Mouse (Mus musculus) heart, embryonic 10.5 days (tissue): ENCODE results near the gene Prlr. TPM values are rescaled to one million over a fixed set of nuclear protein-coding genes. Genes with fewer than 3 reads are reported as not detected.

Experiments used
- DNase-seq: peaks from one replicate; pipeline ENCODE4 v3.0.0-alpha.2; 2017; ENCODE audit warnings: low spot score
- H3K27ac ChIP-seq: fragments of 300-500 bp; sonication (generic); 2 replicates; pipeline ENCODE4 v1.5.1; 2016; ENCODE audit warnings: mild to moderate bottlenecking
- H3K27me3 ChIP-seq: fragments of 300-500 bp; sonication (generic); 2 replicates; pipeline ENCODE4 v1.6.1; 2016; ENCODE audit warnings: mild to moderate bottlenecking; ENCODE audit not compliant: poor library complexity, insufficient read depth, severe bottlenecking
- H3K36me3 ChIP-seq: fragments of 300-500 bp; sonication (generic); 2 replicates; pipeline ENCODE4 v1.6.1; 2016; ENCODE audit warnings: mild to moderate bottlenecking, moderate library complexity
- H3K4me1 ChIP-seq: fragments of 300-500 bp; sonication (generic); 2 replicates; pipeline ENCODE4 v1.6.1; 2016; ENCODE audit warnings: mild to moderate bottlenecking
- H3K4me3 ChIP-seq: fragments of 300-500 bp; sonication (generic); 2 replicates; pipeline ENCODE4 v1.5.1; 2016; ENCODE audit warnings: mild to moderate bottlenecking, moderate library complexity
- H3K9me3 ChIP-seq: fragments of 300-500 bp; sonication (generic); 2 replicates; pipeline ENCODE4 v1.6.1; 2016; ENCODE audit warnings: mild to moderate bottlenecking, moderate library complexity
- WGBS: fragments of 180-500 bp; shearing (Covaris S2); methylation state at CpG from one replicate; pipeline ENCODE4 v1.1.7; 2016; 5-methylcytosine and 5-hydroxymethylcytosine counted together
- polyA plus RNA-seq: library from polyadenylated mRNA; unstranded; fragments of >200 nt; fragmentation: Nextera tagmentation; extraction: Ambion mirVana; gene quantifications from 2 replicates; pipeline ENCODE4 v1.2.1, GENCODE M21; 2016

Prlr gene
- polyA plus RNA-seq, 1 experiment from 2014 or later, result 0.68 TPM

- Histone ChIP-seq H3K36me3 (no peaks in the 10 kb centered on the region), H3K9me3 (no peaks in the 10 kb centered on the region), H3K27me3 (no peaks in the 10 kb centered on the region), H3K27ac (no peak overlapping the region), H3K4me1 (no peaks in the 10 kb centered on the region), H3K4me3 (no peak overlapping the region)
- no peak for DNase-seq
- WGBS, result 63% methylated on average over 1 of the region's 1 CpGs
Observed at GRCm38 (mm10) chr15:10296570-10296969, 119.5 kb downstream of the Prlr start.

GRCm38 (mm10) chr15:10298058-10298457 is 121.0 kb downstream of the Prlr start:
- H3K36me3 ChIP-seq, result no peaks in the 10 kb centered on the region
- WGBS, result 77% methylated on average over 1 of the region's 1 CpGs
- H3K9me3 ChIP-seq, result no peaks in the 10 kb centered on the region
- no peaks in the 10 kb centered on the region for H3K27me3 ChIP-seq
- DNase-seq, result no peak
- no peak overlapping the region for H3K4me3 ChIP-seq
- H3K27ac ChIP-seq, result no peak overlapping the region
- no peaks in the 10 kb centered on the region for H3K4me1 ChIP-seq

GRCm38 (mm10) chr15:10299467-10299866 is 122.4 kb downstream of the Prlr start:
- Histone ChIP-seq H3K4me3 (no peak overlapping the region), H3K4me1 (no peaks in the 10 kb centered on the region), H3K27ac (no peak overlapping the region), H3K27me3 (no peaks in the 10 kb centered on the region), H3K9me3 (no peaks in the 10 kb centered on the region), H3K36me3 (no peaks in the 10 kb centered on the region)
- WGBS, result 74% methylated on average over 3 of the region's 3 CpGs
- DNase-seq, result no peak

- no peaks in the 10 kb centered on the region for H3K27me3 ChIP-seq
- WGBS, result 86% methylated on average over 1 of the region's 1 CpGs
- no peak for DNase-seq
Observed at GRCm38 (mm10) chr15:10306461-10306860, 129.4 kb downstream of the Prlr start.

GRCm38 (mm10) chr15:10311826-10312225 is 134.8 kb downstream of the Prlr start:
- 75% methylated on average over 5 of the region's 5 CpGs for WGBS
- H3K36me3 ChIP-seq, result no peaks in the 10 kb centered on the region
- DNase-seq, result no peak
- H3K27me3 ChIP-seq, result no peaks in the 10 kb centered on the region
- H3K4me3 ChIP-seq, result no peak overlapping the region
- H3K9me3 ChIP-seq, result no peaks in the 10 kb centered on the region
- H3K4me1 ChIP-seq, result no peaks in the 10 kb centered on the region
- H3K27ac ChIP-seq, result no peak overlapping the region

More at GRCm38 (mm10) chr15:10306461-10306860, 129.4 kb downstream of the Prlr start:
- Histone ChIP-seq H3K4me3 (no peak overlapping the region), H3K9me3 (no peaks in the 10 kb centered on the region), H3K27ac (no peak overlapping the region), H3K4me1 (no peaks in the 10 kb centered on the region), H3K36me3 (no peaks in the 10 kb centered on the region)

- DNase-seq, result no peak
- WGBS, result 50% methylated on average over 7 of the region's 7 CpGs
Observed at GRCm38 (mm10) chr15:10313522-10314455, 136.8 kb downstream of the Prlr start.

GRCm38 (mm10) chr15:10325080-10325479 is 148.0 kb downstream of the Prlr start, which contains the start of gene Gm21973:
Gene Gm21973, plus strand, starts transcription at chr15:10325380.
- 89% methylated on average over 2 of the region's 2 CpGs for WGBS
- H3K36me3 ChIP-seq, result no peaks in the 10 kb centered on the region
- no peak within 1 kb of the TSS for H3K4me3 ChIP-seq
- DNase-seq, result no peak
- no peaks in the 10 kb centered on the region for H3K9me3 ChIP-seq
- no peaks in the 10 kb centered on the region for H3K4me1 ChIP-seq
- H3K27me3 ChIP-seq, result no peaks in the 10 kb centered on the region
- no peak within 1 kb of the TSS for H3K27ac ChIP-seq

More at GRCm38 (mm10) chr15:10313522-10314455, 136.8 kb downstream of the Prlr start:
- H3K9me3 ChIP-seq, result no peaks in the 10 kb centered on the region
- no peak overlapping the region for H3K4me3 ChIP-seq
- no peak overlapping the region for H3K27ac ChIP-seq
- no peaks in the 10 kb centered on the region for H3K36me3 ChIP-seq
- no peaks in the 10 kb centered on the region for H3K27me3 ChIP-seq
- no peaks in the 10 kb centered on the region for H3K4me1 ChIP-seq

- Histone ChIP-seq H3K27ac (no peak overlapping the region), H3K36me3 (no peaks in the 10 kb centered on the region), H3K4me3 (no peak overlapping the region), H3K27me3 (no peaks in the 10 kb centered on the region), H3K9me3 (no peaks in the 10 kb centered on the region), H3K4me1 (no peaks in the 10 kb centered on the region)
- WGBS, result 78% methylated on average over 3 of the region's 3 CpGs
- DNase-seq, result no peak
Observed at GRCm38 (mm10) chr15:10330626-10331025, 153.6 kb downstream of the Prlr start.

- Histone ChIP-seq H3K27me3 (no peaks in the 10 kb centered on the region), H3K36me3 (no peaks in the 10 kb centered on the region), H3K27ac (no peak overlapping the region), H3K9me3 (no peaks in the 10 kb centered on the region), H3K4me1 (no peaks in the 10 kb centered on the region), H3K4me3 (no peak overlapping the region)
- no peak for DNase-seq
- 88% methylated on average over 1 of the region's 1 CpGs for WGBS
Observed at GRCm38 (mm10) chr15:10332566-10332965, 155.5 kb downstream of the Prlr start.

- Histone ChIP-seq H3K9me3 (no peaks in the 10 kb centered on the region), H3K27ac (no peak overlapping the region), H3K36me3 (no peaks in the 10 kb centered on the region), H3K4me1 (no peaks in the 10 kb centered on the region), H3K4me3 (no peak overlapping the region), H3K27me3 (no peaks in the 10 kb centered on the region)
- DNase-seq, result no peak
- WGBS, result 69% methylated on average over 3 of the region's 3 CpGs
Observed at GRCm38 (mm10) chr15:10338606-10339005, 161.6 kb downstream of the Prlr start.

- 86% methylated on average over 6 of the region's 6 CpGs for WGBS
- Histone ChIP-seq H3K27ac (no peak overlapping the region), H3K4me3 (no peak overlapping the region), H3K9me3 (no peaks in the 10 kb centered on the region), H3K4me1 (no peaks in the 10 kb centered on the region), H3K36me3 (no peaks in the 10 kb centered on the region), H3K27me3 (no peaks in the 10 kb centered on the region)
- DNase-seq, result no peak
Observed at GRCm38 (mm10) chr15:10347044-10347443, 170.0 kb downstream of the Prlr start.

- 70% methylated on average over 9 of the region's 9 CpGs for WGBS
Observed at GRCm38 (mm10) chr15:10358039-10358948, 181.3 kb downstream of the Prlr start, which contains the start of gene Agxt2. Gene Agxt2, plus strand, starts transcription at chr15:10358532.

GRCm38 (mm10) chr15:10366331-10366730 is 189.3 kb downstream of the Prlr start:
- no peak overlapping the region for H3K27ac ChIP-seq
- H3K27me3 ChIP-seq, result no peaks in the 10 kb centered on the region
- no peak for DNase-seq
- H3K9me3 ChIP-seq, result no peaks in the 10 kb centered on the region
- H3K4me1 ChIP-seq, result no peaks in the 10 kb centered on the region
- 83% methylated on average over 2 of the region's 2 CpGs for WGBS
- H3K4me3 ChIP-seq, result no peak overlapping the region
- H3K36me3 ChIP-seq, result no peaks in the 10 kb centered on the region

More at GRCm38 (mm10) chr15:10358039-10358948, 181.3 kb downstream of the Prlr start, which contains the start of gene Agxt2:
- Histone ChIP-seq H3K4me1 (no peaks in the 10 kb centered on the region), H3K9me3 (no peaks in the 10 kb centered on the region), H3K27ac (no peak within 1 kb of the TSS), H3K36me3 (no peaks in the 10 kb centered on the region), H3K27me3 (no peaks in the 10 kb centered on the region), H3K4me3 (no peak within 1 kb of the TSS)
- DNase-seq, result no peak
